Mouse (Mus musculus): Measurements from ENCODE around the gene Cbr3.
"Not testable (repeated sequence)": the region's sequence is repeated elsewhere in the genome, so short reads cannot be mapped to it uniquely, and the experiment has no call there.

Cbr3 gene

DNA sequence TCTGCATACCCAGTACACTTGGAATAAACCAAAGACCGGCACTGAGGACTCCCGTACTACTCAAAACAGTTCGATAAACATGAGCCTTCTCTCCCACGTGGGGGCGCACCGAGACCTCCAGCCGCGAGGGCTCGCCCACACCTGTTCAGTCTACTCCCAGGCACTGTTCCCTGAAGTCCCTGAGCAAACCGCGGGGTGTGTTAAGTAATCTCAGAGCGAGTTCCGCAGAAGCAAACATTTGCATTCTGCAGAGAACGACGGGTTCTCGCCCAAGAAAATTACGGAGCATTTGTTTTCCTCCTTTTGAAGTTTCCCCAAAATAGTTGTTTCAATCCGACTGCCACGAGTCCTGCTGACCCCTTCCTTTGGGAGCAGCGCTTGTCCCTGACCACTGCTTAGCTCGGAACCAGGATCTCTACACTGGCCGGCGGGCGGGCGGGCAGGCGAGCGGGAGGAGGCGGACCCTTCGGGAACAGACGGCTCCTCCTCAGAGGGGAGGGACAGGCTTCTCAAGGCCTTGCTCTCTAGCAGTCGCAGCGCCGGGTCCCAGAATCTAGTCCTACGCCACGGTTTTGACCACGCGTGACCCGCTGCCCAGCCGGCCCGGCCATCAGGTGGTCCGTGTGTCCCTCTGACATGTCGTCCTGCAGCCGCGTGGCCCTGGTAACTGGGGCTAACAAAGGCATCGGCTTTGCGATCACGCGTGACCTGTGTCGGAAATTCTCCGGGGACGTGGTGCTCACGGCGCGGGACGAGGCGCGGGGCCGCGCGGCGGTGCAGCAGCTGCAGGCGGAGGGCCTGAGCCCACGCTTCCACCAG lies at the start of gene Cbr3:
Gene Cbr3, plus strand, starts transcription at position 527 of the 819 bp plus-strand sequence.
- peak; percentile 56 for DNase-seq

DNA sequence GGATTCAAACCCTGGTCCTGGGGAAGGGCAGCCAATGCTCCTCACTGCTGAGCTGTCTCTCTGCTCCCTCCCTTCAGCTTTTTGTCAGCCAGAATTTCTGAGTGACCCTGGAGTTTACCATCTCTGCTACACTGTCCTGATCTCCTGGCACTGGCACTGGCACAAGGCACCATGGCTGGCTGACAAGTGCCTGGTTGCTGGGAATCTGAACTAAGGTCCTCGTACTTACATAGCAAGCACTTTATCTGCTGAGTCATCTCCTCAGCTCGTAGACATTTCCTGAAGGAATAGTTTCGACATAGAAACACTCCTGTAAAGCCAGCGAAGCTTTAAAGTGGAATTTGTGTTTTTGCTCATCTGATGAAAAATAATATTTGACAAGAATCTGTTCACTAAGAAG lies 39.0 kb upstream of the Cbr3 start:
- DNase-seq: no peak

DNA sequence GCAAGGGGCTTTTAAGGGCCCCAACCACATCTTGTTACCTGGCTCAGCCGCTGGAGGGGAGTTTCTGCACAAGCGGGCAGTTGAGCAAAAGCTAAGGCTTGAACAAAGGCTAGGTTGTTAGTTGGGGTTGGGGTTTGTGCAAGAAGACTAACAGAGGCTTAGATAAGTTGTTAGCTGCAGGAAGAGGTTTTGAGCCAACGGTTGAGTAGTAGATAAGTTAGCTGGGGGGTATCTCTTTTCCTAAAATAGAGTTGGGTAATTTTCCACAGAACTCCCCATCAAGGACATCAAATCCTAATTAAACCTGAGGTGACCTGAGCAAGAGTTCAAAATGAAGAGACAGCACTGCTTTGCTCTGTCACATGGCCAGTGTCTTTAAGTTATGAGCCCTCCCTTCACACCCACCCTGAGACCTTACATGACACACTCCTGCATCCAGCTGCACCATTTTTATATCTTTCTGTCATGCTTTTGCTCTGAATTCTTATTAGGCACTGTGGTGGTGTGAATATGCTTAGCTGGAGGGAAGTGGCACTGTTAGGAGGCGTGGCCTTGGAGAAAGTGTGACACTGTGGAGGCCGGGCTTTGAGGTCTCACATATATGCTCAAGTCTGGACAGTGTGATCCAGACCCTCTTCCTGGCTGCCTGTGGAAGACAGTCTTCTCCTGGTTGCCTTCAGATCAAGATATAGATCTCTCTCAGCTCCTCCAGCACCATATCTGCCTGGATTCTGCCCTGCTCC lies 34.4 kb upstream of the Cbr3 start:
- DNase-seq: no peak

DNA sequence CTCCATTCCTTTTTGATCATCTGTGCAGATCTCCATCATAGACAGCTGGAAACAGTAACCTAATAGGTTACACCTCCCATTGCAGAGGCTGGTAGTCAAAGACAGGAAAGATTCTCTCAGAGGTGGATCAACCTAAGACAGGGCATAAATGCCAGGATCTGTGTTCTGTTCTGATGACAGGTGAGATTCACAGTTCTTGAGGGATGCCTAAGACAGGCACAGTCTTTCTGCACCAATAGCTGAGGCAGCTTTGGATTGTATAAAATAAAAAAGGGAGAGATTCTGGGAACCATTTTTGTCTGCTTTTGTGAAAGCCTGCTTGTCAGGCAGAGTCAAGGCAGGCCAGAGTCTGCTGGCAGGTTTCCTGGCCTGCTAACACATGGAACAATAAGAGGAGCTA lies 15.0 kb upstream of the Cbr3 start:
- no peak for DNase-seq

DNA sequence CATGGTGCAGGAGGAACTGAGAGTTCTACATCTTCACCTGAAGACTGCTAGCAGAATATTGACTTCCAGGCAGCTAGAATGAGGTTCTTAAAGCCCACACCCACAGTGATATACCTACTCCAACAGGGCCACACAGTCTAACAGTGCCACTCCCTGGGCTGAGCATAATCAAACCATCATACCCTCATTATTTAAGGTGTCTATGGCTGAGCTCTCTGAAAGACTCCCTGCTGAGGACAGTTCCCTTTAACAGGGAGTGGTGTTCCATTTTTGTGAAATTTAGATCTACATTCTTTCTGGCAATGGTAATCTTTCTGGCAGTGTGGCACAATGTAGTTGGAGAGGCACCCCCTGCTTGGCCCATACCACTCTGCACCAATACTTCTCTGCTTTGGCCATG lies 13.5 kb upstream of the Cbr3 start:
- no peak for DNase-seq

DNA sequence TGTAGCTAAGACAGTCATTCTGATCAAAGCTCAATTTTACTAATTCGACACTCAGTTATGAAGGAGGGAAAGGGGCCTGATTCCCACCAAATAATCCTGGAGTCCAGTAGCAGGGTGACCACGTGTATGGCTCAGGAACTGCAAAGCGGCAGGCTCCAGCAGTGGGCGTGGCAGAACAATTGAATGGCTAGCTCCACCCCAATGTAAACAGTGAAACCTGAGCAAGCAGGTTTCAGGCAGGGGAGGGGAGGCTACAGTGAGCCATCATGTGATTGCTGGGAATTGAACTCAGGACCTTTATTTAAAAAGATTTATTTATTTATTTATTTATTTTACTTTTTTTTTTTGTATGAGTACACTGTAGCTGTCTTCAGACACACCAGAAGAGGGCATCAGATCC lies 12.5 kb upstream of the Cbr3 start:
- DNase-seq: not testable (repeated sequence)

DNA sequence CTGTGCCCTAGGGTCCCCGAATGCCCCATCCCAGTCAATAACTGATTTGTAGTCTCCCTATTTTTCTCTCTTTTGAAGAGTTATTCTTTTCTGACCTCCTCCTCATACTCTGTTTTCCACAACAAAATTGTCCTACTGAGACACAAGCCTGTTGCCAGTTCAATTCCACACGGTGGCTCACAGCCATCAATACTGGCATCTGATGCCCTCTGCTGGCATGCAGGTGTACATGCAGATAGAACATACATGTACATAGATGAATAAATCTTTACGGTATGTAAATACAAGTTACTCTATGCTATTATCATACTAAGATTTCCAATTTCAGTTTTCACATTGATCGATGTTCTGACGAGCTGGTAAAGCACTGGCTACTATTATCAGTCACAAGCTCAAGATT lies 12.0 kb upstream of the Cbr3 start:
- DNase-seq: no peak

DNA sequence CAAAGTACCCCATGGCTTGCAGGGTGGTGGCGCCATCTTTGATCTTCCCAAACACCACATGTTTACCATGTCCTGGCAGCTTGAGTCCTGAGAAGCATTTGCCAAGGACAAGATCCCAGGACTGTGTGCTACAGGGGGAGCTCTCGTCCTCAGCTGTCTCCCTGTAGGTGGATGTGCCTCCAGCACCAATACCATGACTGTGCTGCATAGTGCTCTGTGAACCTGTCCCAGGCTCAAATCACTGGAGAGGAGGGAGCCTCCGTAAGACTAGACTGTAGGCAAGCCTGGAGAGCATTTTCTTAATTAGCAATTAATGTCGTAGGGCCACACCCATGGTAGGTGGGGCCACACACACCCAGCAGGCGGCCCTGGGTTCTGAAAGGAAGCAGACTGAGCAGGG lies 6.6 kb upstream of the Cbr3 start:
- no peak for DNase-seq

DNA sequence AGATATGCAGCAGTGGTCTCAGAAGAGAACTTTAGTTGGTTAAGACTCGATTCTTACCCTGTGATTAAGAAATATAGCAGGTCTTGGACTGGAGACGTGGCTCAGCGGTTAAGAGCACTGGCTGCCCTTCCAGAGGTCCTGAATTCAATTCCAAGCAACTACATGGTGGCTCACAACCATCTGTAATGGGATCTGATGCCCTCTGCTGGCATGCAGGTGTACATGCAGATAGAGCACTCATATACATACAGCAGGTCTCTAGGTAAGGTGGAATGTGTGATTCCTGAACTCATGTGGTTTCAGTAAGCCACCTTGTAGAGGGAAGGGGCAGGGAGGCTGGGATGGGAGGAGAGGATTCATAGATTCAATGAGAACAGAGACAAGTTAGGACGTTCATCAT lies 4.8 kb upstream of the Cbr3 start:
- DNase-seq: no peak

DNA sequence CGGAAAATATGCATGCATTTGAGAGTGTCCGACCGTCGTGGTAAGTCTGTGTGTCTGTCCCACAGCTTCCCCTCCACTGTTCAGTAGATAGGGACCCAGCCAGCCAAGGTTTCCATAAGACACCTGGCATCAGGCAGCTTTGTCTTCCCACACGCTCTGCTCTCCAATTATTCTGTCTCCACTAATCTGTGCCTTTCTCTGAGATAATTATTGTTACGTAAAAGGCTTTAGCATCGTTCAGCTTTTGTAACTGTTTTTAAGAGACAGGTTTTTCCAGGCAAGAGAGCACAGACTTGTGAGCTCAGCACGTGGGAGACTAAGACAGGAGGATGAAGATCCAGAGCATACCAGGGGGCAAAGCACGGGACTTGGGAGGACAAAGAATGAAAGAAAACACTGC lies 3.9 kb upstream of the Cbr3 start:
- no peak for DNase-seq

DNA sequence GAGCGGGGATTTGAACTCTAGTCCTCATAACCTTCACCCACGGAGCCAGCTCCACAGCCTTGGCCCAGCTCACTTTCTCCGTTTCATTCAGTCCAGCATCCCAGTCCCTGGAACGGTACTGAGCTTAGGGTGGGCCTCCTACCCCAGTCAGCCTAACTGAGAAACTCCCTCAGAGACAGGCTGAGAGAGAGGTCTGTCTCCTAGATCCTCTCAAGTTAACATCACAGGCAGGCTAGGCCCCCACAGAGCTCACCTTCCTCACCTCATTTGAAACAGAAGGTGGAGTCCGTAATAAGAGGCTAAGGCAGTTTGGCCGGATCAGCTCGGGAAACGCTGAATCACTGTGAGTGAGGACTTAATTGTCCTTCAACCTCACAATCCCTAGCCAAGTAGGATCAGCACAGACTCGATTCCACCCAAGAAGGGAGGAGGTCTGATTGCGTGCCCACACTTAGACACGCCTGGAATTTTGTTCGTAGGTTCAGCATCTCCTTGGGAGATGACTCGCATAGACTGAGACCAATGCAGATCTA lies 793 bp upstream of the Cbr3 start:
- DNase-seq: no peak

DNA sequence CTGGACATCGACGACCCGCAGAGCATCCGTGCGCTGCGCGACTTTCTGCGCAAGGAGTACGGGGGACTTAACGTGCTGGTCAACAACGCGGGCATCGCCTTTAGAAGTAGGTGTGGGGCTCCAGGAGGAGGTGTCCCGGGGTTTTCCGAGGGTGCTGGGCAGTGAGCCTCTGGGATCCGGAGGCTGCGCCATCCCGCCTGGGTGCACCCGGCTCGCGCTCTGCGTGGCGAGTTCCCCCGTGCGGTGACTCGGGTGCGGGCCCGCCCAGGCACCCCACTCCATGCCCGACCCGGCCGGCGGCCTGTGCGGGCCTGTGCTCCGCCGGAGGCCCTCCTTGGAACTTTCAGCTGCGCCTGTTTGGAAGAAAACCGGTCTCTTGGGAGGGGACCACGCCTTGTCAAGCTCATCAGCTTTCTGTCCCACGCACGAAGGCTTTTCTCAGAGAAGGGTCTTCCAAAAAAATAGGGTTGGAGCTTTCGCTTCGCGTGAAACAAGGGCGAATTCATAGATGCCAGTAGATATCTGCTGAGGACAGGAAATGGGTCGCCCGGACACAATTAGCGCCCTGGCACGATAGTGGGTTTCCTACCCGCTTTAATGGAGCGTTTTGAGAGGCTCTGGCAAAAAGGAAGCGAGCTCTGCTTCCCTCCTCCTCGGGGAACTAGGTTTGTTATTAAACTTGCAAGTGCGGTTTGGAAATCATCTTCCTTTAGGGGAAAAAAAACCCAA lies 657 bp downstream of the Cbr3 start:
- no peak for DNase-seq

DNA sequence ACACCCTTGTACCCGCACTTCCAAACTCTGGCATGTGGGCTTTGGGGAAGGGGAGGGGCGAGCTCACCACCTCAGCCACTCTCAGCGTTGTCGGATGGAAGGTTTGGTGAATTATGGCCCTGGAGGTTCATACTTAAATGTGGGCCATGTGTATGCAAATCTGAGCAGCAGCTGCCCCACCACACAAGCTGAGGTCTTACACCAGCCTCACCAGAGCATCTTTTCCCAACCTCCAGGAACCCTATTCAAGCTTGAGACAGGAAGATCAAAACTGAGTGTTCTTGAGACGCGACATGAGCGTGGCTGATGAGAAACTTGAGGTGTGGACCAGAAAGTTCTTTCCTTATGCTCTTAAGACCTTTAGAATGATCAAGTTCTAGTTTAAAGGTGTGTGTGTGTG lies 1.4 kb downstream of the Cbr3 start:
- no peak for DNase-seq

DNA sequence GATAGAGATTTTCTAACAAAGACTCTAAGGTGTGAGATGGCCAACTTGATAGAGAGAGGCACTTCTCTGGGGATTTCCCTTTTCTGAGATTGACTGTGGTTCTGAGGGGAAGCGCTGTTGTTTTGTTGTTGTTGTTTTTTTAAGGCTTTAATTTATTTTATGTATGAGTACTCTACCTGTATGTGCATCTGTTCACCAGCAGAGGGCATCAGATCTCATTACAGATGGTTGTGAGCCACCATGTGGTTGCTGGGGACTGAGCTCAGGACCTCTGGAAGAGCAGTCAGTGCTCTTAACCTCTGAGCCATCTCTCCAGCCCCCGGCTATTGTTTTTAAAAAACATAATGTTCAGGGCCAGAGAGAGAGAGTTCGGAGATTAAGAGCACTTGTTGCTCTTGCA lies 2.8 kb downstream of the Cbr3 start:
- not testable (repeated sequence) for DNase-seq

DNA sequence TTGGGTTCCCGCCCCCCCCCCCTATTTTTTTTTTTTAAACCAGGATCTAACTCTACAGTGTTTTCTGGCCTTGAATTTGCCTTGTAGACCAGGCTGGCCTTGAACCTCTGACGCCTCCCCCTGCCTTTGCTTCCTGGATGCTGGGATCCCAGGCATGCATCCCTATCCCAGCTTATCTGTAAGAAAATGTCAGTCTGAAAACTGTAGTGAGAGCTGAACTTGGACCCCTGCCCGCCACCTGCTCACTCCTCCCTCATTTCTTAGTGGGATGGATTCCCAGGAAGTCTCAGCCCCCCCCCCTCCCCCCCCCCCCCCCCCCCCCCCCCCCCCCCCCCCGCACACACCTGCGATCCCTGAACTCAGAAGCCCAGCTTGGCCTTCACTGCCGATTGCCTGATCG lies 3.4 kb downstream of the Cbr3 start:
- no peak for DNase-seq

DNA sequence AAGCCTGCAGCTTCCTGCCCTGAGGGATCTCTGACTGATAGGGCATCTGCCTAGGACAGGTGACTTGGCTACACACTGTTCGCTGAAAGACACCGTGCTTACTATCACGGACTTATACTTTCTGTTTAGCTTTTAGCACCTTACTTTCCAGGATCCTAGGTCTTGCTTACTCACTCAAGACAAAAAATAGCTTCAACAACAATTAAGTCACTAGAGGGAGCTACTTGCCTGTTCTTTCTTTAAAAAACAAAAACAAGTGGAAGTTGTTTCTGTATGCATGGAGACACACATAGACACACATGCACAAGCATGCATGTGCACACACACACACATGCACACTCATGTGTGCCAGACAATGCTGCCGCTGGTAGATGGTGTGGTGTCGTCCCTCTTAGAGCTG lies 3.9 kb downstream of the Cbr3 start:
- DNase-seq: no peak

DNA sequence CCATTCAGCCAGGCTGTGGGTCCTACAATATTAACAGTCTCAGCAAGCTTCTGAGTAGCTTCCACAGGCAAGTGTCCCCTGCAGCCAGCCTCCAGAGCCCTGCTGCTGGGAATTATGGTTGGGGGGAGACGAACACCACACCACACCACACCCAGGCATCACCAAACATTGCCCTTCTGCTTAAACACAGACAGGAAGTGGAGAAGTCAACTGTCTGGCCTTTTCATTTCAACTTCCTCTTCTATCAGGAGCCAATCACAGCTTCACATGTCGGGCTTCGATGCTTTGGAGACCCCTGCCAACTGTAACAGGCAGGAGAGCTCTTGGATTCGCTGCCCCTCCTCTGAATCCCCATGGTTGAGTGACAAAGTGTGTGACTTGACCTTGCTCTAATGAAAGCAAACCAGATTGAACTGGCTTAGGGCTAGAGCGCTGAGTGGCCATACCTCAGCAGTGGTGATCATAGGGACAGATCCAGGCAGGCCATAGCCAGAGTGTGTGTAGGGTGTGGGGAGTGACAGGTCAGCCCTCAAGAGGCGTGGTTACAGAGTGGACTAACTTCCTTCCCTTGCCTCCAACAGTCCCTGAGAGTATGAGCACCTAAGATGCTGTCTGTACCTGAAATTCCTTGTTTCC lies 8.3 kb downstream of the Cbr3 start:
- DNase-seq: no peak

DNA sequence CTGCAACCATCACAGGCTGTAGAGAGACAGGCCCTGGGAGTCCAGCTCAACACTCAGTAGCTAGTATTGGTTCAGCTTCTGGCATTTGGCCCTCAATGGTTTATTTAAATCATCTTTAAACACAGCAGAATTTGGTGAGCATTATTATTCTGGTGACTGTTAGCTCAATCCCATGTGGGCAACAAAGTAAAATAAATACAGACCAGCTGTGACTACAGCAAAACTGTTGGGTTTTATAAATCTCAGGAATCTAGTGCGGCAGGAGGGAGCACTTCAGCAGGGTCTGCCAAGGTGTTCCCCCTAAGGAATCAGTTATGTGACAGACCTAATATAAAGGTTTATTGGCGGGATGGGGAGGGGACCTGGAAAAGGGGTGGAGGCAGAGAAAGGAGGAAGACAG lies 9.7 kb downstream of the Cbr3 start:
- no peak for DNase-seq

DNA sequence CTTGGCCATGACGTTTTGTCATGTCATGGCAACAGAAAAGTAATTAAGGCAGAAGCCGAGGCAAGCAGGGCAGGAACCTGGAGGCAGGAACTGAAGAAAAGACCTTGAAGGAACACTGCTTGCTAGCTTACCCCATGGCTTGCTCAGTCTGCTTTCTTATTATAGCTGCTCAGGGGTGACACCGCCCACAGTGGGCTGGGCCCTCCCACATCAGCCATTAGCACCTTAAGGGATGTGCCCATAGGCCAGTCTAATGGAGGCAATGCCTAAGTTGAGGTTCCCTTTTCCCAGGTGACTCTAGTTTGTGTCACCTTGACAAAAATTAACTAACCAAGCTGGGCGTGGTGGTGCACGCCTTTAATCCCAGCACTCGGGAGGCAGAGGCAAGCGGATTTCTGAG lies 24.1 kb downstream of the Cbr3 start:
- DNase-seq: peak; percentile 8

DNA sequence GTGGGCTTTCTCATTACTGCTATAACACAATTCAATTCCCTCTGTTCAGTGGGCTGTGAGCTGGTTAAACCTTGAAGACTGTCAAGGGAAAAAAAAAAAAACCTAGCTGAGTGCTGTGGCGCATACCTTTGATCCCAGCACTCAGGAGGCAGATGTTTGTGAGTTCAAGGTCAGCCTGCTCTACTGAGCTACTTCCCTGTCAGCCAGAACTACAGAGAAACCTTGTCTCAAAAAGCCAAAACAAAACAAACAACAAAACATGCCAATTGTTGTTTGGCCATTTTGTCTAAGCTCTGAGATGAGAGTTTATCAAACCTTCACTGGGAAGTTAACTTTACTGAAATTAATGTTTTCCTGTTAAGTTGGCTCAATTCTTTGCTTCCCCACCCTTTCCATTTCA lies 26.2 kb downstream of the Cbr3 start:
- no peak for DNase-seq

DNA sequence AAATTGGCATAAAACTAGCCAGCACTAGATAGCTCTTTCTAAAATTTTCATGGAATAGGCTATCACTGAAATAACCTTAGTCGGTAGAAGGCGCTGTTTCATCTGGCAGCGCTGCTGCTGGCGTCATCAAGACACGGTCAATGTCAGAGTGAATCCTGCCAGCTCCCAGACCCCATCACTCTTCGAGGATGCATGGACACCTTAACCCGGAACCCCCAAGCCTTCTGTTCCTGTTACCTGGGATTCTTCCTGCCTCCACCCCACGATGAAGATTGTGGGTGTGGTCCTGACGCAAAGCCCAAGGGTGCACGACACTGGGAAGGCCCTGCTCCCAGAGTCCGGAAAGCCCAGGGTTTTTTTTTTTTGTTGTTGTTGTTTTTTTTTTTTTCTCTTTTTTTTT lies 27.9 kb downstream of the Cbr3 start:
- peak; percentile 89 for DNase-seq

DNA sequence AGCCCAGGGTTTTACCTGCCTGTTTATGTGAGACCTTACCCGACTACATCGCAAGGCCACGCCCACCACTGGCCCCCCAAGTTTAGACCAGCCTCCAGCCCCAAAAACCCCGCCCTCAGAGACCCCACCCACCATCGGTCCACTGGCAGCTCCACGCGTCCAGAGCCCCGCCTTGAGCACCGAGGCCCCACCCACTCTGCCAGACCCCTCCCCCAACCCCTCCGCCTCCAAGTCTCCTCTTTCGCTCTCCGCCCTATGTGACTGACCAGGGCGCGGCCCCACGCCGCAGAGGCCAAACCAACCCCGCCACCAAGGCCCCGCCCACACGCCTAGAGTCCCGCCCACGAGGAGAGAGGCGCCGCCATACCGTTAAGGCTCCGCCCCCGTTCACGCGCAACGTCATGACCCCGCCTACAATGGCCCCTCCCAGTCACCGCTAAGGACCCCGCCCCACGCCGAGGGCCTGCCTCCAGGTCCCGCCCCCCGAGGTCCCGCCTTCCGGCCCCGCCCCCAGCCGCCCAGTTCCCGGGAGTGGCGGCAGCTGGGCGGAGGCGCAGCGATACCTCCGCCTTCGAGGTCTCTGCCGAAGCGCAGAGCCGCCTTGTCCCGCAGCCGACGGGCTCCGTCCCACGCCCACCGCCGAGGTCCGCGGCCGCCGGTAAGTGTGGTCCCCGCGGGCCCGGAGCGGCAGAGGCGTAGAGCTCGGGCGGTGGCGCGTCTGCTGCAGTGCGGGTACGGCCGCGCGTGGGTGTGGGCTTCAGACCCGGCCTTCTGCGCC lies 28.6 kb downstream of the Cbr3 start, which contains the start of gene Dop1b:
Gene Dop1b, plus strand, starts transcription at position 494 of the 778 bp plus-strand sequence.
- DNase-seq: peak; percentile 98
